Mouse (Mus musculus): ENCODE data around the gene Ryr2. TPM values are rescaled to one million over a fixed set of nuclear protein-coding genes. Genes with fewer than 3 reads are reported as not detected.

Gene Ryr2
- total and polyA plus RNA-seq, 3 experiments = 0.11 to 0.13 TPM; not detected in 1

- Histone ChIP-seq H3K79me2 (replicated peaks; ENCODE audit: control insufficient read depth, extremely low read depth, insufficient read depth, poor library complexity, severe bottlenecking) (no peaks in the 10 kb centered on the region), H3K4me2 (ENCODE audit: insufficient read depth, low read depth, poor library complexity, severe bottlenecking) (no peak overlapping the region), H3K9me3 (replicated peaks; ENCODE audit: low read length) (no peaks in the 10 kb centered on the region), H3K36me3 (replicated peaks in 1 of 2; ENCODE audit: control insufficient read depth in 1 of 2, insufficient read depth in 1 of 2, low read length in 1 of 2) (no peaks in the 10 kb centered on the region), H3K9ac (ENCODE audit: insufficient read depth, low read depth) (no peak overlapping the region), H3K27ac (ENCODE audit: insufficient read depth, low read depth) (no peak overlapping the region), H3K4me3 (replicated peaks in 1 of 3; ENCODE audit: low read depth in 2 of 3, low read length in 2 of 3, poor library complexity in 1 of 3) (no peak overlapping the region), H3K4me1 (ENCODE audit: control insufficient read depth in 1 of 2, insufficient read depth in 2 of 2) (no peaks in the 10 kb centered on the region), H3K27me3 (replicated peaks) (no peaks in the 10 kb centered on the region)
- TF ChIP-seq PAX5 (IDR thresholded peaks at IDR 0.05; ENCODE audit: low read length) = no peak
- TF ChIP-seq POLR2A (IDR thresholded peaks at IDR 0.05; ENCODE audit: low read depth, low read length) = no peak
- TF ChIP-seq BHLHE40 (IDR thresholded peaks at IDR 0.05; ENCODE audit: low read depth, low read length) = no peak
- TF ChIP-seq CHD1 (IDR thresholded peaks at IDR 0.05; ENCODE audit: low read depth, low read length) = no peak
- TF ChIP-seq HCFC1 (IDR thresholded peaks at IDR 0.05; ENCODE audit: low read depth, low read length) = no peak
- TF ChIP-seq MYC (IDR thresholded peaks at IDR 0.05; ENCODE audit: low read depth, low read length) = no peak
- TF ChIP-seq ZC3H11A (IDR thresholded peaks at IDR 0.05; ENCODE audit: low read depth, low read length) = no peak
- TF ChIP-seq POLR2AphosphoS2 (IDR thresholded peaks at IDR 0.05; ENCODE audit: low read depth, low read length) = no peak
- TF ChIP-seq ZNF384 (IDR thresholded peaks at IDR 0.05; ENCODE audit: low read depth, low read length) = no peak
- no peak for TF ChIP-seq EP300 (IDR thresholded peaks at IDR 0.05; ENCODE audit: low read length)
- no peak for TF ChIP-seq MXI1 (IDR thresholded peaks at IDR 0.05; ENCODE audit: low read depth, low read length)
- TF ChIP-seq TBP (conservative IDR thresholded peaks at IDR 0.05; ENCODE audit: low read depth, low read length) = no peak
- TF ChIP-seq SIN3A (IDR thresholded peaks at IDR 0.05; ENCODE audit: low read length) = no peak
- TF ChIP-seq ETS1 (conservative IDR thresholded peaks at IDR 0.05; ENCODE audit: low read depth, low read length) = no peak
- TF ChIP-seq RCOR1 (conservative IDR thresholded peaks at IDR 0.05; ENCODE audit: low read depth, low read length) = no peak
- no peak for TF ChIP-seq USF1 (IDR thresholded peaks at IDR 0.05; ENCODE audit: low read depth, low read length)
- no peak for TF ChIP-seq CTCF (conservative IDR thresholded peaks at IDR 0.05 in 1 of 2, IDR thresholded peaks at IDR 0.05 in 1 of 2; ENCODE audit: low read depth in 2 of 2, low read length in 2 of 2)
- DNase-seq (ENCODE audit: extremely low read depth) = no peak
- in situ Hi-C loops (cut with MboI; ENCODE audit: low pct_ligation_motif_present, low pct_unique_long_range_greater_than_20kb, low sequenced_read_pairs) = no loop called here
- dilution Hi-C loops (cut with MboI; ENCODE audit: extremely low pct_ligation_motif_present, extremely low pct_unique_long_range_greater_than_20kb, low sequenced_read_pairs) = no loop called here
Observed at GRCm38 (mm10) chr13:11536851-11537250, 569.9 kb downstream of the Ryr2 start.

DNA sequence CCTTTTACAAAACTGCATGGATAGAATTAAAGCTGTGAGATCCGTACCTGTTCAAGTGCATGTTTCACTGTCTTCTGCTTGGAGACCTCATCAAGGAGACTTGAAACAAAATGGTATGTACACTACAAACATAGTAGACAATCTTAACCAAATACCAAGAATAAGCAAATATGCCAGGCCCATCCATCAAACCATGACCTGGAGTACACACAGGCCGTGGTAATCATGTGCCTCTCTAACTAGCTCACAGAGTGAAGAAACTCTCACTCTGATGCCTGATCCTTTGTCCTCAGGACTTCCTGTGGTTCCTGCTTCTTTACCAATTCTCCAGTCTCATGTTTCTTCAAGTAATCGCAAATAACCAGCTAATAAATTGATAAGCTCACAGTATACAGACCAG lies 570.9 kb downstream of the Ryr2 start:
- no peak overlapping the region for H3K27ac ChIP-seq (ENCODE audit: insufficient read depth, low read depth)
- H3K4me1 ChIP-seq (ENCODE audit: control insufficient read depth in 1 of 2, insufficient read depth in 2 of 2) = no peaks in the 10 kb centered on the region
- no peak overlapping the region for H3K9ac ChIP-seq (ENCODE audit: insufficient read depth, low read depth)
- TF ChIP-seq KAT2A (IDR thresholded peaks at IDR 0.05; ENCODE audit: insufficient replicate concordance, low read length) = no peak
- no peak for TF ChIP-seq MEF2A (IDR thresholded peaks at IDR 0.05; ENCODE audit: borderline replicate concordance, low read depth, low read length)
- no peak for TF ChIP-seq USF2 (conservative IDR thresholded peaks at IDR 0.05; ENCODE audit: low read depth, low read length)
- TF ChIP-seq CHD1 (IDR thresholded peaks at IDR 0.05; ENCODE audit: low read depth, low read length) = no peak
- no peak for TF ChIP-seq ZC3H11A (IDR thresholded peaks at IDR 0.05; ENCODE audit: low read depth, low read length)
- TF ChIP-seq POLR2AphosphoS2 (IDR thresholded peaks at IDR 0.05; ENCODE audit: low read depth, low read length) = no peak
- no peak for TF ChIP-seq SMC3 (IDR thresholded peaks at IDR 0.05; ENCODE audit: low read depth, low read length)
- no peak overlapping the region for H3K4me3 ChIP-seq (replicated peaks in 1 of 3; ENCODE audit: low read depth in 2 of 3, low read length in 2 of 3, poor library complexity in 1 of 3)
- no peaks in the 10 kb centered on the region for H3K9me3 ChIP-seq (replicated peaks; ENCODE audit: low read length)
- no peaks in the 10 kb centered on the region for H3K36me3 ChIP-seq (replicated peaks in 1 of 2; ENCODE audit: control insufficient read depth in 1 of 2, insufficient read depth in 1 of 2, low read length in 1 of 2)
- dilution Hi-C loops (cut with MboI; ENCODE audit: extremely low pct_ligation_motif_present, extremely low pct_unique_long_range_greater_than_20kb, low sequenced_read_pairs) = no loop called here
- no peak overlapping the region for H3K4me2 ChIP-seq (ENCODE audit: insufficient read depth, low read depth, poor library complexity, severe bottlenecking)
- in situ Hi-C loops (cut with MboI; ENCODE audit: low pct_ligation_motif_present, low pct_unique_long_range_greater_than_20kb, low sequenced_read_pairs) = no loop called here
- H3K27me3 ChIP-seq (replicated peaks) = no peaks in the 10 kb centered on the region
- no peaks in the 10 kb centered on the region for H3K79me2 ChIP-seq (replicated peaks; ENCODE audit: control insufficient read depth, extremely low read depth, insufficient read depth, poor library complexity, severe bottlenecking)
- no peak for DNase-seq (ENCODE audit: extremely low read depth)

All from CH12.LX (cell line).